Mouse (Mus musculus) right cerebral cortex, adult 18-20 months (tissue): ENCODE measurements at regions not wholly inside any gene's neighbourhood (a gene's known extent, or its start where the extent isn't known, plus 50 kb on each side); places are given as distances from the start of the nearest gene placed in this dataset.

ENCODE experiments used
- DNase-seq: peaks from one replicate; pipeline ENCODE4 v3.0.0; 2022; ENCODE audit warnings: mixed read lengths

- DNase-seq, result no peak
These were observed 88.5 kb downstream of the E330014E10Rik start for GRCm38 (mm10) chr5:95864252-95864651.

GRCm38 (mm10) chr5:95864725-95865492 lies 89.1 kb downstream of the E330014E10Rik start:
- DNase-seq, result no peak

- no peak for DNase-seq
These were observed 89.7 kb downstream of the E330014E10Rik start for GRCm38 (mm10) chr5:95865516-95865915.

GRCm38 (mm10) chr5:95866848-95867495 lies 89.8 kb upstream of the Cxcl13 start:
- no peak for DNase-seq

GRCm38 (mm10) chr5:95870336-95870845 lies 86.4 kb upstream of the Cxcl13 start:
- DNase-seq, result no peak

GRCm38 (mm10) chr5:95874969-95875368 lies 81.8 kb upstream of the Cxcl13 start:
- no peak for DNase-seq

- peak; percentile 56 for DNase-seq
These were observed 75.8 kb upstream of the Cxcl13 start for GRCm38 (mm10) chr5:95880914-95881313.
